8 mouse cellular contexts compared by ENCODE assay signal in genomic region chr4:106996305-106997076, GRCm38 (mm10).
DNase-seq lines count a peak whose midpoint lies in the region; ATAC-seq and TF ChIP-seq lines count a peak whose summit lies in the region.

No protein-coding gene starts in this region.

- no peaks in the 10 kb centered on the region for H3K36me3 ChIP-seq in heart, embryonic 11.5 days (ENCODE audit: control insufficient read depth, insufficient read depth, low read length)
- no peaks in the 10 kb centered on the region for H3K36me3 ChIP-seq in stomach, embryonic 16.5 days (ENCODE audit: control insufficient read depth, insufficient read depth, low read length)

- H3K4me1 ChIP-seq in heart, embryonic 11.5 days (ENCODE audit: control insufficient read depth, insufficient read depth, low read length): peaks cover 45% of the 10 kb centered on the region
- peaks cover 50% of the 10 kb centered on the region for H3K4me1 ChIP-seq in stomach, embryonic 16.5 days (ENCODE audit: control insufficient read depth, insufficient read depth, low read length)

- peak; percentile 14 to 31 for DNase-seq in heart, postnatal 14 days
- DNase-seq in ovary, adult 18-20 months (ENCODE audit: low spot score): peak; percentile 32
- no peak for DNase-seq in ovary, postnatal 36 days (ENCODE audit: low spot score)
- DNase-seq in left cerebral cortex, adult 2 months (ENCODE audit: extremely low spot score in 1 of 2, low spot score in 2 of 2): peak; percentile 62 to 67
- DNase-seq in cerebellum, postnatal 4 days (ENCODE audit: low spot score in 2 of 2): no peak
- DNase-seq in B cell, adult 2 months: no peak

- TF ChIP-seq CTCF in left cerebral cortex, adult 2 months (IDR thresholded peaks at IDR 0.05): no peak

- H3K9me3 ChIP-seq in heart, embryonic 11.5 days (replicated peaks; ENCODE audit: control insufficient read depth, low read length): no peaks in the 10 kb centered on the region
- H3K9me3 ChIP-seq in stomach, embryonic 16.5 days (replicated peaks; ENCODE audit: control insufficient read depth, low read length): no peaks in the 10 kb centered on the region

- H3K27ac ChIP-seq in heart, embryonic 11.5 days (ENCODE audit: low read depth, low read length): no peak overlapping the region
- peak overlapping the region; percentile 60 for H3K27ac ChIP-seq in left cerebral cortex, adult 2 months
- peak overlapping the region; percentile 80 for H3K27ac ChIP-seq in stomach, embryonic 16.5 days (ENCODE audit: low read length)

- no peak for ATAC-seq in heart, embryonic 11.5 days (replicated peaks; ENCODE audit: insufficient number of reproducible peaks, low FRiP score, low TSS enrichment)
- ATAC-seq in stomach, embryonic 16.5 days (ENCODE audit: insufficient read depth, low FRiP score): peak; percentile 89

- intact Hi-C loops in heart, postnatal 14 days (cut with DNase I): no loop called here
- intact Hi-C loops in left cerebral cortex, adult 2 months (cut with DNase I): no loop called here

- 46% methylated on average over 13 of the region's 13 CpGs for WGBS in heart, embryonic 11.5 days (ENCODE audit: insufficient replicate concordance)
- 16% methylated on average over 13 of the region's 13 CpGs for WGBS in stomach, embryonic 16.5 days

- H3K9ac ChIP-seq in heart, embryonic 11.5 days (ENCODE audit: low read depth, low read length): no peak overlapping the region
- H3K9ac ChIP-seq in stomach, embryonic 16.5 days (ENCODE audit: low read length): no peak overlapping the region

- H3K27me3 ChIP-seq in heart, embryonic 11.5 days (ENCODE audit: control insufficient read depth, insufficient read depth, low read length): no peaks in the 10 kb centered on the region
- H3K27me3 ChIP-seq in stomach, embryonic 16.5 days (ENCODE audit: control insufficient read depth, insufficient read depth, low read length): no peaks in the 10 kb centered on the region

- H3K4me3 ChIP-seq in heart, embryonic 11.5 days (ENCODE audit: low read depth, low read length): no peak overlapping the region
- H3K4me3 ChIP-seq in left cerebral cortex, adult 2 months: no peak overlapping the region
- no peak overlapping the region for H3K4me3 ChIP-seq in stomach, embryonic 16.5 days (replicated peaks; ENCODE audit: low read length)

- H3K4me2 ChIP-seq in heart, embryonic 11.5 days: no peak overlapping the region
- H3K4me2 ChIP-seq in stomach, embryonic 16.5 days (ENCODE audit: low read depth, low read length): 0 out of 2 replicates have a peak overlapping the region, but pooled peaks have one; percentile 14

Comparison
In these comparisons a context has a peak if more than half of its experiments do, and no peak if none do; other contexts are left out.
1. DNase-seq: peak in heart, postnatal 14 days (2 of 2), ovary, adult 18-20 months (single experiment) and left cerebral cortex, adult 2 months (2 of 2); none in ovary, postnatal 36 days (single experiment), cerebellum, postnatal 4 days (0 of 2) and B cell, adult 2 months (0 of 2).